Mouse (Mus musculus) small intestine, adult 2 months (tissue): ENCODE measurements around the gene Nudt1.

Experiments used
- CTCF ChIP-seq: fragments of 200-500 bp; IDR thresholded peaks from 2 replicates; pipeline ENCODE4 v1.5.1; 2012; ENCODE audit warnings: low read depth, mild to moderate bottlenecking, control low read depth, inconsistent platforms, low read length, moderate library complexity, mixed read lengths; ENCODE audit not compliant: insufficient replicate concordance, insufficient read length; ENCODE audit errors: extremely low read depth
- POLR2A ChIP-seq: fragments of 200-500 bp; IDR thresholded peaks from 2 replicates; pipeline ENCODE4 v1.6.1; 2012; ENCODE audit warnings: low read depth, mild to moderate bottlenecking, control low read depth, inconsistent platforms, low read length, moderate library complexity

DNA sequence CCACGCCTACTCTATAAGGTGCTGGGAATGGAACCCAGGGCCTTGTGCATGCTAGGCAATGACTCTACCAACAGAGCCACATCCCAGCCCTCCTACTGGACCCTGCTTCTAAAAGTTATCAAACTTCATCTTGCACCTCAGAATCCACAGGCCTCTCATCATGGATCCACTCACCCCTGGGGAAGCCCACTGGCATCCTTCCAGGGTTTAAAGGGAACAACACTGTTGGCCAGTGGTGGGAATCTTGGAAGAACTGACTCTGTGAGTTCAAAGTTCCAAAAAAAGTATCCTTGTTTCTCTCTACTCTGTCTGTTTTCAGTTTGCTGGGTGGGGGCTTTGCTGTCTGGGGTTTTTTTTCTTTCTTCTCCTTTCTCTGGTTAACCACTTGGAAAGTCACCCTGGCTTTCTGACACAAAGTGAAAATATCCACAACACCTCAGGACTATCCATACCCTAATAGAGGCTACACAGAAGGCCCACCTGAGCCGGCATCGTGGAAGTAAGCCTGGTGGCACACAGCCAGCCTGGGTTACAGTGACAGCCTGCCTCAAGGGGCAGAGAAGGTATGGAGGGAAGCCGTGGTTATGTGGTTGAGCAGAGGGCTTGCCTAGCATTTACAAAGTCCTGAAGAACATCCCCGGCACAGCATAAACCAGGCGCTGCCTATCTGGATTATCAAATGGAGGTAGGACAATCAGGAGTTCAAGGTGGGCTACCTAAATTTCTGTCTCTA lies 56.8 kb downstream of the Nudt1 start:
- TF ChIP-seq POLR2A: no peak
- TF ChIP-seq CTCF: no peak
